In the genomic region with DNA sequence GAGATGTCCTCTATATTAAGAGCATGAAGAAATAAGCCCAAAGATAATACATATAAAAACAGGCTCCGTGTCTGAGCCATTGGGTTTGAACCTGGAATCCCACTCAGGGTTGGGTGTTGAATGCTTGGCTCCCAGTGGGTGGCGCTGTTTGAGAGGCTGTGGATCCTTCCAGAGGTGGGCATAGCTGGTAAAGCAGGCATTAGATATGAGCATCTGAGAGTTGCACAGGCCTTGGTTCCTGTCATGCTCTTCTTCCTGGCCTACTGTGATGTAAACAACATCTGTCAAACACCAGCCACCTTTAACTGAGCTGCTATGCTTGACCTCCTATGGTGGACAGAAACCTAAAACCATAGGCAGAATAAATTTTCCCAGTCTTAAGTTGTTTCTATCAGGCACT, we compare ENCODE assay signal across 9 mouse cellular contexts. TPM values are rescaled to one million over a fixed set of nuclear protein-coding genes. Genes with fewer than 3 reads are reported as not detected.
A peak's percentile ranks its signal among the peaks of the same experiment; 100 is the strongest.
DNase-seq lines count a peak whose midpoint lies in the region; ATAC-seq and TF ChIP-seq lines count a peak whose summit lies in the region.
"Had no signal": no experiment of that assay in that cellular context is flagged by ENCODE, and none has a peak within 500 bp of the region (broad histone marks: within the 10 kb centered on the region; RNA-seq: fewer than 3 reads in every experiment).

No protein-coding gene starts in this region.

- no peaks in the 10 kb centered on the region for H3K9me3 ChIP-seq in kidney, embryonic 16.5 days (ENCODE audit: low read length)
- no peaks in the 10 kb centered on the region for H3K9me3 ChIP-seq in embryonic facial prominence, embryonic 10.5 days
- no peaks in the 10 kb centered on the region for H3K9me3 ChIP-seq in intestine, embryonic 15.5 days
- H3K9me3 ChIP-seq: limb, embryonic 12.5 days had no signal

- no peaks in the 10 kb centered on the region for H3K4me1 ChIP-seq in kidney, embryonic 16.5 days (ENCODE audit: insufficient read depth, low read length)
- no peaks in the 10 kb centered on the region for H3K4me1 ChIP-seq in spleen, adult 2 months (ENCODE audit: control insufficient read depth, insufficient read depth, insufficient read length)
- peaks cover 14% of the 10 kb centered on the region for H3K4me1 ChIP-seq in embryonic facial prominence, embryonic 10.5 days
- no peaks in the 10 kb centered on the region for H3K4me1 ChIP-seq in intestine, embryonic 15.5 days (replicated peaks)

- no peaks in the 10 kb centered on the region for H3K27me3 ChIP-seq in kidney, embryonic 16.5 days (ENCODE audit: insufficient read depth, low read length)
- H3K27me3 ChIP-seq in spleen, adult 2 months (ENCODE audit: control insufficient read depth, insufficient read depth, low read length), result no peaks in the 10 kb centered on the region
- H3K27me3 ChIP-seq in embryonic facial prominence, embryonic 10.5 days (replicated peaks; ENCODE audit: low read depth, poor library complexity, severe bottlenecking), result peaks cover 10% of the 10 kb centered on the region
- H3K27me3 ChIP-seq in intestine, embryonic 15.5 days (replicated peaks), result no peaks in the 10 kb centered on the region
- H3K27me3 ChIP-seq: limb, embryonic 12.5 days had no signal

- H3K9ac ChIP-seq in kidney, embryonic 16.5 days (replicated peaks; ENCODE audit: low read length), result no peak overlapping the region
- H3K9ac ChIP-seq in intestine, embryonic 15.5 days, result no peak overlapping the region
- H3K9ac ChIP-seq: limb, embryonic 12.5 days had no signal

- H3K36me3 ChIP-seq in kidney, embryonic 16.5 days (ENCODE audit: insufficient read depth, low read length), result no peaks in the 10 kb centered on the region
- peaks cover 13% of the 10 kb centered on the region for H3K36me3 ChIP-seq in spleen, adult 2 months (ENCODE audit: control insufficient read depth, insufficient read depth, low read length)
- H3K36me3 ChIP-seq in embryonic facial prominence, embryonic 10.5 days (replicated peaks), result no peaks in the 10 kb centered on the region
- no peaks in the 10 kb centered on the region for H3K36me3 ChIP-seq in intestine, embryonic 15.5 days
- H3K36me3 ChIP-seq: limb, embryonic 12.5 days had no signal

- 0 out of 2 replicates have a peak, but pooled peaks have one; percentile 35 for ATAC-seq in kidney, embryonic 16.5 days (ENCODE audit: low FRiP score, low TSS enrichment)
- no peak for ATAC-seq in erythroid progenitor cell, adult 5-6 weeks (replicated peaks; ENCODE audit: low FRiP score, poor library complexity, severe bottlenecking)
- ATAC-seq in intestine, embryonic 15.5 days, result no peak

- TF ChIP-seq CTCF in spleen, adult 2 months (IDR thresholded peaks at IDR 0.05; ENCODE audit: extremely low read depth, insufficient read depth, insufficient read length, insufficient replicate concordance), result peak; percentile 24; the same call in 1 of the 2 replicates

- 39% methylated on average over 2 of the region's 2 CpGs for WGBS in kidney, embryonic 16.5 days
- WGBS in spleen, adult 2 months, result 91% methylated on average over 2 of the region's 2 CpGs
- WGBS in embryonic facial prominence, embryonic 10.5 days, result 41% methylated on average over 2 of the region's 2 CpGs
- 45% methylated on average over 2 of the region's 2 CpGs for WGBS in intestine, embryonic 15.5 days

- no peak overlapping the region for H3K4me2 ChIP-seq in kidney, embryonic 16.5 days (replicated peaks; ENCODE audit: low read depth, low read length)
- H3K4me2 ChIP-seq in intestine, embryonic 15.5 days (replicated peaks), result no peak overlapping the region
- H3K4me2 ChIP-seq: limb, embryonic 12.5 days had no signal

- no peak for DNase-seq in kidney, adult 18-20 months
- DNase-seq in spleen, adult 2 months (ENCODE audit: low read depth in 1 of 2, low spot score in 2 of 2), result no peak
- no peak for DNase-seq in spleen, adult 12 weeks (ENCODE audit: low spot score)
- DNase-seq in embryonic facial prominence, embryonic 10.5 days (ENCODE audit: low spot score), result peak; percentile 30
- no peak for DNase-seq in lung, postnatal 25 days (ENCODE audit: low spot score)

- no peak overlapping the region for H3K4me3 ChIP-seq in kidney, embryonic 16.5 days (ENCODE audit: low read length)
- no peak overlapping the region for H3K4me3 ChIP-seq in spleen, adult 2 months (ENCODE audit: extremely low read depth, insufficient read depth, insufficient read length)
- H3K4me3 ChIP-seq in embryonic facial prominence, embryonic 10.5 days, result no peak overlapping the region
- H3K4me3 ChIP-seq in intestine, embryonic 15.5 days (replicated peaks), result no peak overlapping the region
- H3K4me3 ChIP-seq: limb, embryonic 12.5 days had no signal

- H3K27ac ChIP-seq in kidney, embryonic 16.5 days (ENCODE audit: low read length), result no peak overlapping the region
- no peak overlapping the region for H3K27ac ChIP-seq in spleen, adult 2 months (ENCODE audit: insufficient read depth, low read length)
- H3K27ac ChIP-seq in embryonic facial prominence, embryonic 10.5 days (replicated peaks), result no peak overlapping the region
- H3K27ac ChIP-seq in intestine, embryonic 15.5 days, result no peak overlapping the region
- H3K27ac ChIP-seq: limb, embryonic 12.5 days had no signal

- TF ChIP-seq POLR2A in spleen, adult 2 months (IDR thresholded peaks at IDR 0.05; ENCODE audit: low read depth, low read length), result no peak

RNA-seq across cellular contexts. Expression of gene Fam196b, which starts 38.7 kb away (rescaled TPM):
- polyA plus RNA-seq in kidney, embryonic 16.5 days (2015; fragmentation: Nextera tagmentation; extraction: Ambion mirVana), result 0.55 and 0.73 TPM in 2 replicates
- polyA plus RNA-seq in spleen, adult 2 months (2012; rRNA removed), result 0.05 TPM in 1 of 2 replicates, not detected in the other
- 1.1 and 1.6 TPM in 2 replicates for polyA plus RNA-seq in embryonic facial prominence, embryonic 10.5 days (2016; fragmentation: Nextera tagmentation; extraction: Ambion mirVana)
- not detected in 2 replicates for total RNA-seq in erythroid progenitor cell, adult 5-6 weeks (2015; ENCODE audit: low replicate concordance)
- not detected in 2 replicates for total RNA-seq in erythroid progenitor cell, adult 5-6 weeks (2017; ENCODE audit: low replicate concordance)
- 0.21 TPM in 2 replicates for polyA plus RNA-seq in intestine, embryonic 15.5 days (2015; fragmentation: Nextera tagmentation; extraction: Ambion mirVana)
